Comparison of ENCODE assay signal across 22 mouse cellular contexts in genomic region chr5:95870336-95870845, GRCm38 (mm10).
"Had no signal": no experiment of that assay in that cellular context is flagged by ENCODE, and none has a peak within 500 bp of the region (broad histone marks: within the 10 kb centered on the region; RNA-seq: fewer than 3 reads in every experiment).

No protein-coding gene starts in this region.

- H3K4me3 ChIP-seq: heart, adult 2 months; heart, embryonic 13.5 days; heart, embryonic 15.5 days; hindbrain, embryonic 13.5 days; hindbrain, embryonic 15.5 days; limb, embryonic 13.5 days; limb, embryonic 15.5 days; liver, embryonic 12.5 days had no signal

- H3K9me3 ChIP-seq: heart, embryonic 15.5 days; hindbrain, embryonic 13.5 days; hindbrain, embryonic 15.5 days; limb, embryonic 13.5 days; limb, embryonic 15.5 days; liver, embryonic 12.5 days had no signal

- H3K36me3 ChIP-seq: heart, embryonic 13.5 days; heart, embryonic 15.5 days; hindbrain, embryonic 13.5 days; hindbrain, embryonic 15.5 days; limb, embryonic 13.5 days; limb, embryonic 15.5 days; liver, embryonic 12.5 days had no signal

- H3K9ac ChIP-seq: heart, embryonic 13.5 days; heart, embryonic 15.5 days; hindbrain, embryonic 13.5 days; hindbrain, embryonic 15.5 days; limb, embryonic 13.5 days; limb, embryonic 15.5 days; liver, embryonic 12.5 days; liver, embryonic 14.5 days had no signal

- H3K27me3 ChIP-seq: heart, embryonic 13.5 days; heart, embryonic 15.5 days; hindbrain, embryonic 13.5 days; hindbrain, embryonic 15.5 days; limb, embryonic 13.5 days; limb, embryonic 15.5 days; liver, embryonic 12.5 days had no signal

- DNase-seq: gastrocnemius, postnatal 14 days; gastrocnemius, postnatal 36 days; heart, adult 2 months; heart, postnatal 14 days; heart, postnatal 36 days; kidney, adult 2 months; kidney, postnatal 10 days; kidney, postnatal 36 days; layer of hippocampus, adult 9-11 months; layer of hippocampus, postnatal 36 days; left cerebral cortex, postnatal 4 days had no signal

- H3K4me2 ChIP-seq: heart, embryonic 11.5 days; heart, embryonic 13.5 days; heart, embryonic 15.5 days; hindbrain, embryonic 13.5 days; hindbrain, embryonic 15.5 days; limb, embryonic 13.5 days; limb, embryonic 15.5 days; liver, embryonic 12.5 days had no signal

- H3K4me1 ChIP-seq: heart, embryonic 13.5 days; heart, embryonic 15.5 days; hindbrain, embryonic 13.5 days; hindbrain, embryonic 15.5 days; limb, embryonic 13.5 days; limb, embryonic 15.5 days; liver, embryonic 12.5 days had no signal

- ATAC-seq: hindbrain, postnatal 0 days; intestine, embryonic 16.5 days; liver, embryonic 12.5 days had no signal

- H3K27ac ChIP-seq: heart, adult 2 months; heart, embryonic 13.5 days; heart, embryonic 15.5 days; hindbrain, embryonic 13.5 days; hindbrain, embryonic 15.5 days; hindbrain, postnatal 0 days; limb, embryonic 13.5 days; limb, embryonic 15.5 days; liver, embryonic 12.5 days; liver, embryonic 14.5 days had no signal
